In the genomic region with DNA sequence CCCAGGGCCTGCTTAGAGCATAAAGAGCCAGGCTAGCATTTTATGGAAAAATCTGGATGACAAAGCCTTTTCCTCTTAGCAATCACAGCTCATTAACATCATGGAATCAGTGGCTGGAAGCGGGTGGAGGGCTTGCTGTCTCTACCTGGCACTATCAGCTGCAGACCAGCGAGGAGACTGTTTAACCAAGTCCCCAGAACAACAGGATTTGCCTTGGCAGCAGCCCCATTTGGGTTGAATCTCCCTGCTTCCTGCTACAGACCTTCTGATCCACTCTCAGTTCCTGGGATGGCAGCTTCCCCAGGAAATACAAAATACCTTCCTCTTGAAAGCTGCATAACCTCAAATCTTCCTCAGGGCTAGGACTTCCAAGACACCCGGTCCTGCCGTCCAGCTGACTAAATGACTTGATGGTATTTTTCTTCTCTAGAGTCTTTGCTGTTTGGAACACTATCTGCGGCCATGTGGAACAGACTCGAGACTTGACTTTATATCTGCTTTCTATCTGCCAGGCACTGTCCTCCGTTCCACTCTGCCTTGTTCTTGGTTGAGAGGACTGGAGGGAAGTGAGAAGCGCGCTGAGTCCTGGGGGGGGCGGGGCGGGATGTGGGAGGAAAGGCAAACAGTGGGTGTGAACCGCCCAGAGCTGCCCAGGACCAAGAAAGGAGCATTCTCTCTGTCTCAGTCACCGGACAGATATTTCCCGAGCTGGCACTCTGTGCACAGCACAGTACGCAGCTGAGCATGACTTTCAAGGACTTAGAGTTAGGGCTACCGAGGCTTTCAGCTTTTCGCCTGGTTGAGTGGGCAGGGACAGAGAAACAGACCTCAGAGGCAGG, we compare ENCODE assay signal across 8 mouse cellular contexts. TPM values are rescaled to one million over a fixed set of nuclear protein-coding genes. Genes with fewer than 3 reads are reported as not detected.
DNase-seq lines count a peak whose midpoint lies in the region; ATAC-seq and TF ChIP-seq lines count a peak whose summit lies in the region.

No protein-coding gene starts in this region.

- H3K4me2 ChIP-seq in embryonic facial prominence, embryonic 15.5 days (replicated peaks), result peak overlapping the region; percentile 45
- H3K4me2 ChIP-seq in heart, postnatal 0 days (ENCODE audit: low read depth, low read length), result peak overlapping the region; percentile 47
- H3K4me2 ChIP-seq in stomach, embryonic 15.5 days, result peak overlapping the region; percentile 48

- peak overlapping the region; percentile 18 for H3ac ChIP-seq in C2C12 (ENCODE audit: control insufficient read depth, insufficient read length, low read depth)

- TF ChIP-seq CTCF in C2C12 (IDR thresholded peaks at IDR 0.05; ENCODE audit: control insufficient read depth, insufficient read depth, insufficient read length), result no peak
- TF ChIP-seq CTCF in heart, postnatal 0 days (IDR thresholded peaks at IDR 0.05; ENCODE audit: low read depth), result no peak

- no peaks in the 10 kb centered on the region for H3K9me3 ChIP-seq in embryonic facial prominence, embryonic 15.5 days (replicated peaks)
- no peaks in the 10 kb centered on the region for H3K9me3 ChIP-seq in heart, postnatal 0 days (replicated peaks; ENCODE audit: control insufficient read depth, low read length)
- H3K9me3 ChIP-seq in stomach, embryonic 15.5 days, result no peaks in the 10 kb centered on the region

- 9% methylated on average over 15 of the region's 17 CpGs for WGBS in embryonic facial prominence, embryonic 15.5 days
- WGBS in heart, postnatal 0 days, result 13% methylated on average over 13 of the region's 17 CpGs
- 6% methylated on average over 13 of the region's 17 CpGs for WGBS in stomach, embryonic 15.5 days

- peaks cover 39% of the 10 kb centered on the region for H3K4me1 ChIP-seq in embryonic facial prominence, embryonic 15.5 days
- H3K4me1 ChIP-seq in heart, postnatal 0 days (ENCODE audit: control insufficient read depth, insufficient read depth), result peaks cover 18% of the 10 kb centered on the region
- H3K4me1 ChIP-seq in stomach, embryonic 15.5 days, result peaks cover 30% of the 10 kb centered on the region

- peak; percentile 29; the same call in 1 of the 2 replicates for ATAC-seq in embryonic facial prominence, embryonic 15.5 days (ENCODE audit: insufficient number of reproducible peaks, low FRiP score, low TSS enrichment, low read depth)
- ATAC-seq in heart, postnatal 0 days (ENCODE audit: insufficient read depth, low read depth), result peak; percentile 84
- ATAC-seq in megakaryocyte progenitor cell, adult 5-6 weeks (replicated peaks; ENCODE audit: poor library complexity), result peak; percentile 75
- peak; percentile 79 for ATAC-seq in stomach, embryonic 15.5 days (ENCODE audit: insufficient read depth, low FRiP score, low read depth)

- no peaks in the 10 kb centered on the region for H3K36me3 ChIP-seq in C2C12 (ENCODE audit: control insufficient read depth, insufficient read depth)
- no peaks in the 10 kb centered on the region for H3K36me3 ChIP-seq in embryonic facial prominence, embryonic 15.5 days
- H3K36me3 ChIP-seq in heart, postnatal 0 days (replicated peaks; ENCODE audit: control insufficient read depth, insufficient read depth, low read length), result no peaks in the 10 kb centered on the region
- H3K36me3 ChIP-seq in stomach, embryonic 15.5 days, result no peaks in the 10 kb centered on the region

- H3K79me2 ChIP-seq in C2C12 (ENCODE audit: control insufficient read depth, insufficient read depth), result no peaks in the 10 kb centered on the region

- no peak overlapping the region for H3K9ac ChIP-seq in embryonic facial prominence, embryonic 15.5 days
- no peak overlapping the region for H3K9ac ChIP-seq in heart, postnatal 0 days (replicated peaks; ENCODE audit: low read depth, low read length)
- H3K9ac ChIP-seq in stomach, embryonic 15.5 days, result no peak overlapping the region

- DNase-seq in adrenal gland, postnatal 14 days, result peak; percentile 78
- DNase-seq in heart, postnatal 0 days (ENCODE audit: low spot score), result peak; percentile 74
- peak; percentile 64 for DNase-seq in kidney, postnatal 14 days
- no peak for DNase-seq in layer of hippocampus, adult 8-10 months (ENCODE audit: low spot score in 2 of 2)

- no peak for TF ChIP-seq EP300 in heart, postnatal 0 days (IDR thresholded peaks at IDR 0.05; ENCODE audit: low read depth)

- no peaks in the 10 kb centered on the region for H3K79me3 ChIP-seq in C2C12 (ENCODE audit: low read depth)

- no peak overlapping the region for H3K4me3 ChIP-seq in C2C12 (ENCODE audit: insufficient read depth, poor library complexity, severe bottlenecking)
- peak overlapping the region; percentile 20; the same call in 1 of the 2 replicates for H3K4me3 ChIP-seq in embryonic facial prominence, embryonic 15.5 days (replicated peaks)
- 0 out of 2 replicates have a peak overlapping the region, but pooled peaks have one; percentile 2 for H3K4me3 ChIP-seq in heart, postnatal 0 days (ENCODE audit: low read depth, low read length)
- H3K4me3 ChIP-seq in stomach, embryonic 15.5 days (replicated peaks), result 0 out of 2 replicates have a peak overlapping the region, but pooled peaks have one; percentile 3

- H3K27me3 ChIP-seq in C2C12 (ENCODE audit: control insufficient read depth, insufficient read depth, insufficient read length), result no peaks in the 10 kb centered on the region
- H3K27me3 ChIP-seq in embryonic facial prominence, embryonic 15.5 days, result no peaks in the 10 kb centered on the region
- H3K27me3 ChIP-seq in heart, postnatal 0 days (ENCODE audit: control insufficient read depth, insufficient read depth, low read length), result no peaks in the 10 kb centered on the region
- no peaks in the 10 kb centered on the region for H3K27me3 ChIP-seq in stomach, embryonic 15.5 days (replicated peaks)

- peak overlapping the region; percentile 77 for H3K27ac ChIP-seq in embryonic facial prominence, embryonic 15.5 days (replicated peaks)
- H3K27ac ChIP-seq in heart, postnatal 0 days (ENCODE audit: low read depth), result peak overlapping the region; percentile 72
- peak overlapping the region; percentile 78 for H3K27ac ChIP-seq in stomach, embryonic 15.5 days

TF ChIP-seq in C2C12, 6 proteins besides CTCF, POLR2A, EP300 and RAD21:
- TF ChIP-seq USF1 (IDR thresholded peaks at IDR 0.05; ENCODE audit: low read depth) (no peak), MYOD1 (IDR thresholded peaks at IDR 0.05; ENCODE audit: control insufficient read depth, insufficient read length, low read depth) (no peak), MYOG (IDR thresholded peaks at IDR 0.05; ENCODE audit: control insufficient read depth, extremely low read depth, insufficient read length) (no peak), MAX (IDR thresholded peaks at IDR 0.05) (no peak), FOSL1 (IDR thresholded peaks at IDR 0.05; ENCODE audit: insufficient read depth, low read length, poor library complexity, severe bottlenecking) (no peak), CEBPB (IDR thresholded peaks at IDR 0.05; ENCODE audit: low read depth) (no peak)

RNA-seq across cellular contexts. Expression of a gene that starts 12.4 kb away (rescaled TPM):
- 321 TPM for polyA plus RNA-seq in C2C12 (2012; fragmentation: generic; extraction: Trizol)
- total RNA-seq in adrenal gland, postnatal 14 days (2021), result 430 and 435 TPM in 2 replicates
- 878 and 898 TPM in 2 replicates for polyA plus RNA-seq in embryonic facial prominence, embryonic 15.5 days (2015; fragmentation: Nextera tagmentation; extraction: Ambion mirVana)
- total RNA-seq in heart, postnatal 0 days (2014; rRNA removed; ENCODE audit: low replicate concordance), result 129 and 183 TPM in 2 replicates
- 389 and 428 TPM in 2 replicates for polyA plus RNA-seq in heart, postnatal 0 days (2015; fragmentation: Nextera tagmentation; extraction: Ambion mirVana)
- total RNA-seq in megakaryocyte progenitor cell, adult 5-6 weeks (2015), result 664 and 692 TPM in 2 replicates
- total RNA-seq in megakaryocyte progenitor cell, adult 5-6 weeks (2017), result 1,536 and 1,800 TPM in 2 replicates
- 879 and 956 TPM in 2 replicates for polyA plus RNA-seq in stomach, embryonic 15.5 days (2015; fragmentation: Nextera tagmentation; extraction: Ambion mirVana)
- total RNA-seq in layer of hippocampus, adult 8-10 months (2022), result 1,000 to 10,000 TPM; 1,941 to 2,151 (median 2,040) TPM

RNA-seq across cellular contexts. Expression of a gene that starts 31.6 kb away (rescaled TPM):
- not detected for polyA plus RNA-seq in C2C12 (2012; fragmentation: generic; extraction: Trizol)
- not detected in 2 replicates for total RNA-seq in adrenal gland, postnatal 14 days (2021)
- not detected in 2 replicates for polyA plus RNA-seq in embryonic facial prominence, embryonic 15.5 days (2015; fragmentation: Nextera tagmentation; extraction: Ambion mirVana)
- not detected in 2 replicates for total RNA-seq in heart, postnatal 0 days (2014; rRNA removed; ENCODE audit: low replicate concordance)
- polyA plus RNA-seq in heart, postnatal 0 days (2015; fragmentation: Nextera tagmentation; extraction: Ambion mirVana), result not detected in 2 replicates
- 1.0 TPM in 1 of 2 replicates, not detected in the other for total RNA-seq in megakaryocyte progenitor cell, adult 5-6 weeks (2015)
- total RNA-seq in megakaryocyte progenitor cell, adult 5-6 weeks (2017), result not detected in 2 replicates
- polyA plus RNA-seq in stomach, embryonic 15.5 days (2015; fragmentation: Nextera tagmentation; extraction: Ambion mirVana), result not detected in 2 replicates
- total RNA-seq in layer of hippocampus, adult 8-10 months (2022), result not detected

Comparison
In these comparisons a context has a peak if more than half of its experiments do, and no peak if none do; other contexts are left out.
1. DNase-seq: peak in adrenal gland, postnatal 14 days (single experiment), heart, postnatal 0 days (single experiment) and kidney, postnatal 14 days (single experiment); none in layer of hippocampus, adult 8-10 months (0 of 2).
2. ATAC-seq: peak in every context shown above with its lines; median percentile 84 in heart, postnatal 0 days; 79 in stomach, embryonic 15.5 days; 75 in megakaryocyte progenitor cell, adult 5-6 weeks; 29 in embryonic facial prominence, embryonic 15.5 days.
3. Peak in every context shown above with its lines, with median percentiles within 50 percentile points of each other: H3K27ac ChIP-seq and H3K4me2 ChIP-seq.